Mouse (Mus musculus) hindbrain, embryonic 16.5 days (tissue): Measurements from ENCODE around the gene Rgr. TPM values are rescaled to one million over a fixed set of nuclear protein-coding genes. Genes with fewer than 3 reads are reported as not detected.

Experiments
- ATAC-seq: fragments of 200-750 bp; cut with Nextera tagmentation; 2 replicates; pipeline ENCODE4 v1.8.0; 2017; ENCODE audit warnings: moderate TSS enrichment, moderate library complexity
- H3K27ac ChIP-seq: fragments of 300-500 bp; sonication (generic); 2 replicates; pipeline ENCODE4 v1.5.1; 2014; ENCODE audit warnings: low read depth, mild to moderate bottlenecking, control low read depth, low read length, moderate library complexity
- H3K27me3 ChIP-seq: fragments of 300-500 bp; sonication (generic); replicated peaks from 2 replicates; pipeline ENCODE4 v1.6.1; 2014; ENCODE audit warnings: low read length; ENCODE audit not compliant: control insufficient read depth, insufficient read depth
- H3K36me3 ChIP-seq: fragments of 300-500 bp; sonication (generic); 2 replicates; pipeline ENCODE4 v1.6.1; 2014; ENCODE audit warnings: mild to moderate bottlenecking, low read length, moderate library complexity, mixed read lengths; ENCODE audit not compliant: control insufficient read depth, insufficient read depth
- H3K4me1 ChIP-seq: fragments of 300-500 bp; sonication (generic); 2 replicates; pipeline ENCODE4 v1.6.1; 2014; ENCODE audit warnings: low read depth, low read length; ENCODE audit not compliant: control insufficient read depth, insufficient read depth
- H3K4me2 ChIP-seq: fragments of 300-500 bp; sonication (generic); 2 replicates; pipeline ENCODE4 v1.6.1; 2014; ENCODE audit warnings: mild to moderate bottlenecking, low read length, control low read depth, moderate library complexity
- H3K4me3 ChIP-seq: fragments of 300-500 bp; sonication (generic); 2 replicates; pipeline ENCODE4 v1.5.1; 2014; ENCODE audit warnings: mild to moderate bottlenecking, low read length, control low read depth, moderate library complexity
- H3K9ac ChIP-seq: fragments of 300-500 bp; sonication (generic); 2 replicates; pipeline ENCODE4 v1.6.1; 2014; ENCODE audit warnings: low read depth, mild to moderate bottlenecking, control low read depth, low read length, moderate library complexity
- H3K9me3 ChIP-seq: fragments of 300-500 bp; sonication (generic); 2 replicates; pipeline ENCODE4 v1.6.1; 2014; ENCODE audit warnings: mild to moderate bottlenecking, low read length, moderate library complexity; ENCODE audit not compliant: control insufficient read depth
- WGBS: fragments of 180-500 bp; shearing (Covaris S2); extraction: QIAGEN DNeasy Blood & Tissue Kit; methylation state at CpG from one replicate; pipeline ENCODE4 v1.1.7; 2014; 5-methylcytosine and 5-hydroxymethylcytosine counted together
- polyA plus RNA-seq: library from polyadenylated mRNA; unstranded; fragments of >200 nt; fragmentation: Nextera tagmentation; extraction: Ambion mirVana; gene quantifications from 2 replicates; pipeline ENCODE4 v1.2.1, GENCODE M21; 2015

Gene Rgr
- polyA plus RNA-seq: not detected in 2 replicates

GRCm38 (mm10) chr14:37048914-37049410, at the start of gene Rgr:
Gene Rgr, minus strand, starts transcription at chr14:37048964.
- Histone ChIP-seq H3K9ac (no peak within 1 kb of the TSS), H3K27me3 (no peaks in the 10 kb centered on the region), H3K4me1 (no peaks in the 10 kb centered on the region), H3K27ac (no peak within 1 kb of the TSS), H3K36me3 (no peaks in the 10 kb centered on the region), H3K9me3 (no peaks in the 10 kb centered on the region), H3K4me3 (no peak within 1 kb of the TSS), H3K4me2 (no peak within 1 kb of the TSS)
- 58% methylated on average over 1 of the region's 1 CpGs for WGBS
- ATAC-seq: no peak

- peak within 1 kb of the TSS; percentile 92 for H3K4me2 ChIP-seq
- peaks cover 5% of the 10 kb centered on the region for H3K4me1 ChIP-seq
- H3K36me3 ChIP-seq: no peaks in the 10 kb centered on the region
- peak; percentile 79 for ATAC-seq
- H3K4me3 ChIP-seq: peak within 1 kb of the TSS; percentile 48
- H3K27ac ChIP-seq: no peak within 1 kb of the TSS
- H3K9ac ChIP-seq: peak within 1 kb of the TSS; percentile 69
- under 1% methylated on average over 30 of the region's 30 CpGs for WGBS
- no peaks in the 10 kb centered on the region for H3K9me3 ChIP-seq
- H3K27me3 ChIP-seq: no peaks in the 10 kb centered on the region
Observed at GRCm38 (mm10) chr14:37097956-37098530, 49.3 kb upstream of the Rgr start, which contains the start of gene Cdhr1. Gene Cdhr1, minus strand, starts transcription at chr14:37098347.

GRCm38 (mm10) chr14:37095556-37095955, 46.8 kb upstream of the Rgr start:
- no peak overlapping the region for H3K27ac ChIP-seq
- no peak overlapping the region for H3K9ac ChIP-seq
- H3K9me3 ChIP-seq: no peaks in the 10 kb centered on the region
- 89% methylated on average over 4 of the region's 4 CpGs for WGBS
- no peaks in the 10 kb centered on the region for H3K27me3 ChIP-seq
- ATAC-seq: no peak
- peaks cover 5% of the 10 kb centered on the region for H3K4me1 ChIP-seq
- no peak overlapping the region for H3K4me2 ChIP-seq
- H3K36me3 ChIP-seq: no peaks in the 10 kb centered on the region
- no peak overlapping the region for H3K4me3 ChIP-seq

DNA sequence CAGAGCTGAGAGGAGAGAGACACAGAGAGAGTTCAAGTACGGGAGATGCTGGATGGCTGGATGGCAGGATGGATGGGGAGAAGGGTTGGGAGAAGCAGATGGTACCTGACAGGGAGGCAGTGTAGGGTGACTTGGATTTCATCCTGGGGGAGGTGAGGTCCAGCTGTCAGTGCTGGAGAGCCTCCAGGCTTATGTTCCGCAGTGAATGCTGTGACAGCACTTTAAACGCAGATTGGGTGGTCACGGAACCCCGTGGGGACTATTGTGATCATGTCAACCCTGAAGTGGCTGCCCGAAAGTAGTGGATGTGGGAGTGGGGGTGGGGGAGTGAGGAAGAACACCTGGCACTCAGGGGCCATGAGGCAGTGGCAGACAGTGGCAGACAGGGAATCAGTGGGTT, 45.7 kb upstream of the Rgr start:
- Histone ChIP-seq H3K4me1 (peaks cover 5% of the 10 kb centered on the region), H3K27ac (no peak overlapping the region), H3K27me3 (no peaks in the 10 kb centered on the region), H3K4me2 (no peak overlapping the region), H3K36me3 (no peaks in the 10 kb centered on the region), H3K9me3 (no peaks in the 10 kb centered on the region), H3K9ac (no peak overlapping the region), H3K4me3 (no peak overlapping the region)
- peak; percentile 43; the same call in 1 of the 2 replicates for ATAC-seq
- 47% methylated on average over 6 of the region's 6 CpGs for WGBS

- no peak for ATAC-seq
- Histone ChIP-seq H3K36me3 (no peaks in the 10 kb centered on the region), H3K27ac (no peak overlapping the region), H3K4me2 (no peak overlapping the region), H3K27me3 (no peaks in the 10 kb centered on the region), H3K9ac (no peak overlapping the region), H3K4me1 (no peaks in the 10 kb centered on the region), H3K4me3 (no peak overlapping the region), H3K9me3 (no peaks in the 10 kb centered on the region)
- 37% methylated on average over 4 of the region's 4 CpGs for WGBS
Observed at GRCm38 (mm10) chr14:37083755-37084154, 35.0 kb upstream of the Rgr start.

GRCm38 (mm10) chr14:37080724-37081123, 32.0 kb upstream of the Rgr start:
- WGBS: 82% methylated on average over 1 of the region's 1 CpGs
- H3K4me1 ChIP-seq: no peaks in the 10 kb centered on the region
- no peak overlapping the region for H3K4me2 ChIP-seq
- H3K9ac ChIP-seq: no peak overlapping the region
- ATAC-seq: no peak
- no peaks in the 10 kb centered on the region for H3K27me3 ChIP-seq
- no peaks in the 10 kb centered on the region for H3K9me3 ChIP-seq
- H3K27ac ChIP-seq: no peak overlapping the region
- H3K36me3 ChIP-seq: no peaks in the 10 kb centered on the region
- H3K4me3 ChIP-seq: no peak overlapping the region

GRCm38 (mm10) chr14:37068516-37068915, 19.8 kb upstream of the Rgr start:
- H3K4me1 ChIP-seq: no peaks in the 10 kb centered on the region
- no peaks in the 10 kb centered on the region for H3K36me3 ChIP-seq
- no peak overlapping the region for H3K9ac ChIP-seq
- H3K4me3 ChIP-seq: no peak overlapping the region
- WGBS: 18% methylated on average over 9 of the region's 9 CpGs
- no peaks in the 10 kb centered on the region for H3K9me3 ChIP-seq
- no peak overlapping the region for H3K4me2 ChIP-seq
- H3K27me3 ChIP-seq: no peaks in the 10 kb centered on the region
- no peak overlapping the region for H3K27ac ChIP-seq
- no peak for ATAC-seq

- no peaks in the 10 kb centered on the region for H3K4me1 ChIP-seq
- H3K27me3 ChIP-seq: no peaks in the 10 kb centered on the region
Observed at GRCm38 (mm10) chr14:37067629-37068028, 18.9 kb upstream of the Rgr start, which contains the start of gene Lrit2. Gene Lrit2, plus strand, starts transcription at chr14:37067929.

GRCm38 (mm10) chr14:37066636-37067035, 17.9 kb upstream of the Rgr start:
- no peak for ATAC-seq
- Histone ChIP-seq H3K36me3 (no peaks in the 10 kb centered on the region), H3K9ac (no peak overlapping the region), H3K4me2 (no peak overlapping the region), H3K27ac (no peak overlapping the region), H3K4me3 (no peak overlapping the region), H3K9me3 (no peaks in the 10 kb centered on the region), H3K4me1 (no peaks in the 10 kb centered on the region), H3K27me3 (no peaks in the 10 kb centered on the region)
- WGBS: 66% methylated on average over 2 of the region's 2 CpGs

More at GRCm38 (mm10) chr14:37067629-37068028, 18.9 kb upstream of the Rgr start, which contains the start of gene Lrit2:
- Histone ChIP-seq H3K4me2 (no peak within 1 kb of the TSS), H3K36me3 (no peaks in the 10 kb centered on the region), H3K9ac (no peak within 1 kb of the TSS), H3K27ac (no peak within 1 kb of the TSS), H3K9me3 (no peaks in the 10 kb centered on the region), H3K4me3 (no peak within 1 kb of the TSS)
- ATAC-seq: no peak
- 81% methylated on average over 5 of the region's 5 CpGs for WGBS
